Mouse (Mus musculus): ENCODE results near the gene Gm11939. TPM values are rescaled to one million over a fixed set of nuclear protein-coding genes. Genes with fewer than 3 reads are reported as not detected.

Gene Gm11939
- polyA plus RNA-seq, 1 experiment from 2014 or later, result not detected

- Histone ChIP-seq H3K36me3 (no peaks in the 10 kb centered on the region), H3K27ac (no peak overlapping the region), H3K9me3 (no peaks in the 10 kb centered on the region), H3K9ac (no peak overlapping the region), H3K4me2 (no peak overlapping the region), H3K27me3 (no peaks in the 10 kb centered on the region), H3K4me1 (no peaks in the 10 kb centered on the region), H3K4me3 (no peak overlapping the region)
- WGBS, result 83% methylated on average over 6 of the region's 6 CpGs
- ATAC-seq (ENCODE audit: borderline replicate concordance, extremely low read depth, low FRiP score, low TSS enrichment), result no peak
Observed at GRCm38 (mm10) chr11:99562580-99562979, 3.3 kb upstream of the Gm11939 start.

- H3K4me3 ChIP-seq, result no peak overlapping the region
- no peaks in the 10 kb centered on the region for H3K36me3 ChIP-seq
- no peak overlapping the region for H3K4me2 ChIP-seq
- WGBS, result 49% methylated on average over 3 of the region's 3 CpGs
- no peaks in the 10 kb centered on the region for H3K4me1 ChIP-seq
- no peak for ATAC-seq (ENCODE audit: borderline replicate concordance, extremely low read depth, low FRiP score, low TSS enrichment)
- H3K9me3 ChIP-seq, result no peaks in the 10 kb centered on the region
- H3K27me3 ChIP-seq, result no peaks in the 10 kb centered on the region
- H3K27ac ChIP-seq, result no peak overlapping the region
- no peak overlapping the region for H3K9ac ChIP-seq
Observed at GRCm38 (mm10) chr11:99557976-99558745, 1.1 kb downstream of the Gm11939 start.

GRCm38 (mm10) chr11:99556753-99557152, 2.5 kb downstream of the Gm11939 start, which contains the start of gene Krtap3-2:
Gene Krtap3-2, minus strand, starts transcription at chr11:99556853.
- H3K27me3 ChIP-seq, result no peaks in the 10 kb centered on the region
- H3K9me3 ChIP-seq, result no peaks in the 10 kb centered on the region
- no peaks in the 10 kb centered on the region for H3K36me3 ChIP-seq
- H3K4me2 ChIP-seq, result no peak within 1 kb of the TSS
- H3K27ac ChIP-seq, result no peak within 1 kb of the TSS
- H3K4me3 ChIP-seq, result no peak within 1 kb of the TSS
- H3K9ac ChIP-seq, result no peak within 1 kb of the TSS
- no peaks in the 10 kb centered on the region for H3K4me1 ChIP-seq
- 73% methylated on average over 2 of the region's 2 CpGs for WGBS
- no peak for ATAC-seq (ENCODE audit: borderline replicate concordance, extremely low read depth, low FRiP score, low TSS enrichment)

GRCm38 (mm10) chr11:99556195-99556594, 3.1 kb downstream of the Gm11939 start:
- WGBS, result 82% methylated on average over 2 of the region's 2 CpGs
- no peaks in the 10 kb centered on the region for H3K9me3 ChIP-seq
- no peaks in the 10 kb centered on the region for H3K36me3 ChIP-seq
- no peaks in the 10 kb centered on the region for H3K27me3 ChIP-seq
- no peak overlapping the region for H3K9ac ChIP-seq
- ATAC-seq (ENCODE audit: borderline replicate concordance, extremely low read depth, low FRiP score, low TSS enrichment), result no peak
- no peak overlapping the region for H3K4me2 ChIP-seq
- H3K4me3 ChIP-seq, result no peak overlapping the region
- no peaks in the 10 kb centered on the region for H3K4me1 ChIP-seq
- no peak overlapping the region for H3K27ac ChIP-seq

GRCm38 (mm10) chr11:99550765-99551164, 8.5 kb downstream of the Gm11939 start, which contains the start of gene Krtap3-3:
Gene Krtap3-3, minus strand, starts transcription at chr11:99550865.
- Histone ChIP-seq H3K4me2 (no peak within 1 kb of the TSS), H3K4me1 (no peaks in the 10 kb centered on the region), H3K36me3 (no peaks in the 10 kb centered on the region), H3K27me3 (no peaks in the 10 kb centered on the region), H3K27ac (no peak within 1 kb of the TSS), H3K9me3 (no peaks in the 10 kb centered on the region), H3K9ac (no peak within 1 kb of the TSS), H3K4me3 (no peak within 1 kb of the TSS)
- WGBS, result 59% methylated on average over 4 of the region's 4 CpGs
- no peak for ATAC-seq (ENCODE audit: borderline replicate concordance, extremely low read depth, low FRiP score, low TSS enrichment)

GRCm38 (mm10) chr11:99547892-99548291, 11.4 kb downstream of the Gm11939 start:
- no peak for ATAC-seq (ENCODE audit: borderline replicate concordance, extremely low read depth, low FRiP score, low TSS enrichment)
- no peak overlapping the region for H3K27ac ChIP-seq
- H3K4me3 ChIP-seq, result no peak overlapping the region
- H3K9me3 ChIP-seq, result no peaks in the 10 kb centered on the region
- H3K9ac ChIP-seq, result no peak overlapping the region
- H3K4me2 ChIP-seq, result no peak overlapping the region
- no peaks in the 10 kb centered on the region for H3K36me3 ChIP-seq
- H3K27me3 ChIP-seq, result no peaks in the 10 kb centered on the region
- H3K4me1 ChIP-seq, result no peaks in the 10 kb centered on the region

- 35% methylated on average over 9 of the region's 9 CpGs for WGBS
- H3K36me3 ChIP-seq, result no peaks in the 10 kb centered on the region
- H3K4me3 ChIP-seq, result no peak overlapping the region
- H3K27me3 ChIP-seq, result no peaks in the 10 kb centered on the region
- H3K9ac ChIP-seq, result no peak overlapping the region
- no peak for ATAC-seq (ENCODE audit: borderline replicate concordance, extremely low read depth, low FRiP score, low TSS enrichment)
- H3K4me1 ChIP-seq, result 0 out of 2 replicates have a peak, but pooled peaks cover 6% of the 10 kb centered on the region
- H3K27ac ChIP-seq, result peak overlapping the region; percentile 68; the same call in 1 of the 2 replicates
- H3K9me3 ChIP-seq, result no peaks in the 10 kb centered on the region
- H3K4me2 ChIP-seq, result peak overlapping the region; percentile 8; the same call in 1 of the 2 replicates
Observed at GRCm38 (mm10) chr11:99539721-99540120, 19.5 kb downstream of the Gm11939 start.

- Histone ChIP-seq H3K9me3 (no peaks in the 10 kb centered on the region), H3K27ac (no peak within 1 kb of the TSS), H3K4me1 (no peaks in the 10 kb centered on the region), H3K4me3 (no peak within 1 kb of the TSS), H3K27me3 (no peaks in the 10 kb centered on the region), H3K9ac (no peak within 1 kb of the TSS), H3K4me2 (no peak within 1 kb of the TSS), H3K36me3 (no peaks in the 10 kb centered on the region)
- WGBS, result 56% methylated on average over 13 of the region's 13 CpGs
- no peak for ATAC-seq (ENCODE audit: borderline replicate concordance, extremely low read depth, low FRiP score, low TSS enrichment)
Observed at GRCm38 (mm10) chr11:99521288-99521860, 37.9 kb downstream of the Gm11939 start, which contains the start of gene Krt39. Gene Krt39, minus strand, starts transcription at chr11:99521338.

GRCm38 (mm10) chr11:99514098-99514497, 45.2 kb downstream of the Gm11939 start:
- H3K9ac ChIP-seq, result no peak overlapping the region
- ATAC-seq (ENCODE audit: borderline replicate concordance, extremely low read depth, low FRiP score, low TSS enrichment), result no peak
- 0 out of 2 replicates have a peak overlapping the region, but pooled peaks have one; percentile 48 for H3K27ac ChIP-seq
- 0 out of 2 replicates have a peak, but pooled peaks cover 4% of the 10 kb centered on the region for H3K4me1 ChIP-seq
- H3K36me3 ChIP-seq, result no peaks in the 10 kb centered on the region
- H3K27me3 ChIP-seq, result no peaks in the 10 kb centered on the region
- 54% methylated on average over 8 of the region's 8 CpGs for WGBS
- H3K9me3 ChIP-seq, result no peaks in the 10 kb centered on the region
- no peak overlapping the region for H3K4me2 ChIP-seq
- no peak overlapping the region for H3K4me3 ChIP-seq

Other genes starting within 250 kb of the Gm11939 start
- gene Krt25, start 236.5 kb downstream of the Gm11939 start, polyA plus RNA-seq (2015; fragmentation: Nextera tagmentation; extraction: Ambion mirVana), result not detected in 2 replicates
- gene Krt26, start 221.5 kb downstream of the Gm11939 start, polyA plus RNA-seq (2015; fragmentation: Nextera tagmentation; extraction: Ambion mirVana), result not detected in 2 replicates
- not detected in 2 replicates for gene Krt27, start 208.4 kb downstream of the Gm11939 start, polyA plus RNA-seq (2015; fragmentation: Nextera tagmentation; extraction: Ambion mirVana)
- 0.15 and 0.25 TPM in 2 replicates for gene Krt28, start 184.6 kb downstream of the Gm11939 start, polyA plus RNA-seq (2015; fragmentation: Nextera tagmentation; extraction: Ambion mirVana)
- 20.4 and 20.9 TPM in 2 replicates for gene Krt10, start 170.1 kb downstream of the Gm11939 start, polyA plus RNA-seq (2015; fragmentation: Nextera tagmentation; extraction: Ambion mirVana)
- gene Krt12, start 137.2 kb downstream of the Gm11939 start, polyA plus RNA-seq (2015; fragmentation: Nextera tagmentation; extraction: Ambion mirVana), result 0.07 TPM in 1 of 2 replicates, not detected in the other
- 0.29 and 0.39 TPM in 2 replicates for gene Krt20, start 121.3 kb downstream of the Gm11939 start, polyA plus RNA-seq (2015; fragmentation: Nextera tagmentation; extraction: Ambion mirVana)
- gene Krt23, start 66.3 kb downstream of the Gm11939 start, polyA plus RNA-seq (2015; fragmentation: Nextera tagmentation; extraction: Ambion mirVana), result 3.9 and 5.1 TPM in 2 replicates
- gene Krt39, start 38.1 kb downstream of the Gm11939 start, polyA plus RNA-seq (2015; fragmentation: Nextera tagmentation; extraction: Ambion mirVana), result not detected in 2 replicates
- not detected in 2 replicates for gene Krt40, start 16.3 kb downstream of the Gm11939 start, polyA plus RNA-seq (2015; fragmentation: Nextera tagmentation; extraction: Ambion mirVana)
- gene Krtap3-3, start 8.6 kb downstream of the Gm11939 start, polyA plus RNA-seq (2015; fragmentation: Nextera tagmentation; extraction: Ambion mirVana), result not detected in 2 replicates
- gene Krtap3-2, start 2.6 kb downstream of the Gm11939 start, polyA plus RNA-seq (2015; fragmentation: Nextera tagmentation; extraction: Ambion mirVana), result not detected in 2 replicates
- not detected in 2 replicates for gene Krtap3-1, start 7.2 kb upstream of the Gm11939 start, polyA plus RNA-seq (2015; fragmentation: Nextera tagmentation; extraction: Ambion mirVana)
- gene Krtap1-5, start 21.6 kb upstream of the Gm11939 start, polyA plus RNA-seq (2015; fragmentation: Nextera tagmentation; extraction: Ambion mirVana), result not detected in 2 replicates
- gene Krtap1-4, start 24.2 kb upstream of the Gm11939 start, polyA plus RNA-seq (2015; fragmentation: Nextera tagmentation; extraction: Ambion mirVana), result not detected in 2 replicates
- not detected in 2 replicates for gene Krtap1-3, start 31.9 kb upstream of the Gm11939 start, polyA plus RNA-seq (2015; fragmentation: Nextera tagmentation; extraction: Ambion mirVana)
- not detected in 2 replicates for gene Krtap9-3, start 38.6 kb upstream of the Gm11939 start, polyA plus RNA-seq (2015; fragmentation: Nextera tagmentation; extraction: Ambion mirVana)
- gene Gm11938, start 43.8 kb upstream of the Gm11939 start, polyA plus RNA-seq (2015; fragmentation: Nextera tagmentation; extraction: Ambion mirVana), result not detected in 2 replicates
- gene Gm11937, start 50.7 kb upstream of the Gm11939 start, polyA plus RNA-seq (2015; fragmentation: Nextera tagmentation; extraction: Ambion mirVana), result not detected in 2 replicates
- gene Krtap2-4, start 55.4 kb upstream of the Gm11939 start, polyA plus RNA-seq (2015; fragmentation: Nextera tagmentation; extraction: Ambion mirVana), result not detected in 2 replicates
- gene Gm11562, start 61.0 kb upstream of the Gm11939 start, polyA plus RNA-seq (2015; fragmentation: Nextera tagmentation; extraction: Ambion mirVana), result not detected in 2 replicates
- gene Krtap4-1, start 68.8 kb upstream of the Gm11939 start, polyA plus RNA-seq (2015; fragmentation: Nextera tagmentation; extraction: Ambion mirVana), result not detected in 2 replicates
- not detected in 2 replicates for gene Krtap4-2, start 75.6 kb upstream of the Gm11939 start, polyA plus RNA-seq (2015; fragmentation: Nextera tagmentation; extraction: Ambion mirVana)
- not detected in 2 replicates for gene Krtap4-7, start 84.6 kb upstream of the Gm11939 start, polyA plus RNA-seq (2015; fragmentation: Nextera tagmentation; extraction: Ambion mirVana)
- not detected in 2 replicates for gene Gm11555, start 90.8 kb upstream of the Gm11939 start, polyA plus RNA-seq (2015; fragmentation: Nextera tagmentation; extraction: Ambion mirVana)
- not detected in 2 replicates for gene Gm11563, start 99.5 kb upstream of the Gm11939 start, polyA plus RNA-seq (2015; fragmentation: Nextera tagmentation; extraction: Ambion mirVana)
- not detected in 2 replicates for gene Krtap4-6, start 106.5 kb upstream of the Gm11939 start, polyA plus RNA-seq (2015; fragmentation: Nextera tagmentation; extraction: Ambion mirVana)
- gene Gm14190, start 131.3 kb upstream of the Gm11939 start, polyA plus RNA-seq (2015; fragmentation: Nextera tagmentation; extraction: Ambion mirVana), result not detected in 2 replicates
- gene Gm14180, start 174.8 kb upstream of the Gm11939 start, polyA plus RNA-seq (2015; fragmentation: Nextera tagmentation; extraction: Ambion mirVana), result not detected in 2 replicates
- gene Gm11595, start 213.4 kb upstream of the Gm11939 start, polyA plus RNA-seq (2015; fragmentation: Nextera tagmentation; extraction: Ambion mirVana), result not detected in 2 replicates
- not detected in 2 replicates for gene Krtap4-8, start 221.2 kb upstream of the Gm11939 start, polyA plus RNA-seq (2015; fragmentation: Nextera tagmentation; extraction: Ambion mirVana)
- gene Krtap4-9, start 225.7 kb upstream of the Gm11939 start, polyA plus RNA-seq (2015; fragmentation: Nextera tagmentation; extraction: Ambion mirVana), result not detected in 2 replicates
- not detected in 2 replicates for gene Gm11596, start 234.0 kb upstream of the Gm11939 start, polyA plus RNA-seq (2015; fragmentation: Nextera tagmentation; extraction: Ambion mirVana)
- not detected in 2 replicates for gene Gm11569, start 239.5 kb upstream of the Gm11939 start, polyA plus RNA-seq (2015; fragmentation: Nextera tagmentation; extraction: Ambion mirVana)
- not detected in 2 replicates for gene Gm11554, start 245.0 kb upstream of the Gm11939 start, polyA plus RNA-seq (2015; fragmentation: Nextera tagmentation; extraction: Ambion mirVana)

Data from lung, embryonic 15.5 days (tissue).